Mouse (Mus musculus): Measurements from ENCODE around the gene Cryz.
"Not testable (repeated sequence)": the region's sequence is repeated elsewhere in the genome, so short reads cannot be mapped to it uniquely, and the experiment has no call there.

Cryz gene

DNA sequence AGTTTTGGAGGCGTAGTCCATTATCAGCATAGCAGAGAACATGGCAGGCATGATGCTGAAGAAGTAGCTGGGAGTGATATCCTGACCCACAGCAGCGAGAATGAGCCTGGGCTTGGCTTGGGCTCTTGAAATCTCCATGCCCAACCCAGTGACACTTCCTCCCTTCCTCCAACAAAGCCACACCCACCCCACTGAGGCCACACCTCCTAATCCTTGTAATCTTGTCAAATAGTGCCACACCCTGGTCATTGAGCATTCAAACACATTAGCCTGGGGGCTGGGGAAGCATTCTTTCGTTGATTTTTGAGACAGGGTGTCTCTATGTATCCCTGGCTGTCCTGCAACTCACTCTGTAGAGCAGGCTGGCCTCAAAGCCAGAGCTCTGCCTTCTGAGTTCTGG, 15.4 kb downstream of the Cryz start:
- DNase-seq (ENCODE audit: low read depth) = no peak

DNA sequence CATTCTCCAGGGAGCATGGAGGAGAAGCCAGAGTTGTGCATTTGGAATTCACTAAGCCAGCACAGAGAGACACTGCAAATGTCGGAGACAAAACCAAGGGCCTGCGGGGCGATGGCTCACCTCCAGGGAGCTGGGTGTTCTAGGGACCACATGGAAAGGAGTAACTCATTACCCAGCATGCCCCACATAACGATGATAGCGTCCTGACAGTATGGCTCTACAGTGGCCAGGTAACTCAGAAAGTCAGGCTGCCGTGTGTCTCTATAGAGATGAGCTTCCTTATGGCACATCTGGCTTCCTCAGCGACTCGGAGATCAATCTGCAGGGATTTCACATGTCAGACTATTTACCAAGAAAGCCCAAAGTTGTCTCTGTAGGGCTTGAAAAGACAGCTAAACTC, 18.3 kb downstream of the Cryz start:
- DNase-seq (ENCODE audit: low read depth) = no peak

DNA sequence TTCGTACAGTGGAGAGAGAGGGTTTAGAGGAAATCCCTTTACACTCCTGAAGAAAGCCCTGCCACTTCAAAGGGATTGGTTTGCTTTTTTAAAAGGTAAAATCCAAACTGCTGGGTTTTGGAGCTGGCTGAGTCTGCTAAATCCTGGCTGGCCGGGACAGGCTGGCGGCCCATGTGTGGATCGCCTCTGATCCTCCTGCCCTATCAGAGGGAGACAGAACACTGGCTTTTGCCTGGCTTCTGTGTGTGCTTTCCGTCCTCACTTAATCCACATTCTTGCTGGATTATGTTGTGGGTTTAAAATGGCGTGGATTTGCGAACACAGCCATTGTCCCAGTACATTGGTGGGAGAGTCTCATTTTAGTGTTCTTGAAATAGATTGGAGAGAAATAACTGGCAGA, 18.8 kb downstream of the Cryz start:
- no peak for DNase-seq (ENCODE audit: low read depth)

DNA sequence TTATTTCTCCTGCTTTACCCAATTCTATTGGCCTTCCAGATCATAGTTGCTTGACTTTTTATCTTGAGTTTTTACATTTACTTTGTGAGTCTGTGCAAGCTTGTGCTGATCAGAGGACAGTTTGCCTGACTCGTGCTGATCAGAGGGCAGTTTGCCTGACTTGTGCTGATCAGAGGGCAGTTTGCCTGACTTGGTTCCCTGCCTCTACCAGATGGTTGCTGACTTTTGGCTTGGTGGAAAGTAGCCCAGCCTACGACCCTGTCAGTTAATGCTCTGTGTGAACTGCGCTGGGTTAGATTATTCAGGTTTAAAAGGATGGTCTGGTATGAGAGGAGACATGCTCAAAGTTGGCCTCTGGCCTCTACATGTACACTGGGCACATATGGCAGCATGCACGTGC, 19.6 kb downstream of the Cryz start:
- no peak for DNase-seq (ENCODE audit: low read depth)

DNA sequence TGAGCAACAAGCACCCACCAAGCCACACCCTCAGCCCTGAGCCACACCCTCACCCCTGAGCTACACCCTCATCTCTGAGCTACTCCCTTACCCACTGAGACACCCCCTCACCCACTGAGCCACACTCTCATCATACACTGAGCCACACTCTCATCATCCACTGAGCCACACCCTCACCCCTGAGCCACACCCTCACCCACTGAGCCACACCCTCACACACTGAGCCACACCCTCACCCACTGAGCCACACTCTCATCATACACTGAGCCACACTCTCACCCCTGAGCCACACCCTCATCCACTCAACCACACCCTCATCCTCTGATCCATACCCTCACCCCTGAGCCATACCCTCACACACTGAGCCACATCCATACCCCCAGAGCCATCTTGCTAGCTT, 31.8 kb downstream of the Cryz start:
- no peak for DNase-seq (ENCODE audit: low read depth)

DNA sequence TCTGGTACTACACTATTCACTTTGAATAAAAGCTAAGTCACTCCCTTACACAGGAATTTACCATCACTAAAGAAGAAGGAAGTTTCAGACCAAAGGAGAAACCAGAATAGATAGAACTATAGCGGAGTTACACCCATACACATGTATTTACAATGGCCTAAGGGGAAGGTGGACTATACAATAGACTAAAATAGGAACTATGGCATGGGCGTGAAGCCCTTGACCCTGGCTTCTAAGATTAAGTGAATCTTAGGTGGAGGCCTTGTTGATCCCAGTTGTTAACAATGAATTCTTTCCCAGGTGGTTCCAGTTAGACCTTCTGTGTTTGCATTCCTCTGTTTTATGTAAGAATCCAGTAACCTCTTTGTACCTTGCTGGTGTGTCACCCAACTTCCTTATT, 34.8 kb downstream of the Cryz start:
- DNase-seq (ENCODE audit: low read depth) = not testable (repeated sequence)

DNA sequence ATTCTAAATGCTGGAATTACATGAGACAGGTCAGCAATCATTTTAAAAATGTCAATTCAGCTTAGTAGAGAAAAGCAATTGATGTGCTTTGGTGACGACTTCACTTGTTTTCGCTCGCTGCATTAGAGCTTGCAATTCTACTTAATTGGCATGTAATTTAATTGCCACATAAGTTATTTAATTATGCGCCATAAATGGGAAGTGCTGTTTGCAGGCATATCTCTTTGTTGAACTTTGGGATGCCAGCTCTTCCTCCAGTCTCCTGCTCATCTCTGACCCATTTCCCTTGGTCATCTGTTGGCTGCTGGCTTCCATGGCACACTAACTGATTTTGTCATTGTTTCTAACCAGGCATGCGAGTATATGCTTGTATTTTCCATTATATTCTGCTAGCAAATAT, 36.6 kb downstream of the Cryz start:
- DNase-seq (ENCODE audit: low read depth) = no peak

DNA sequence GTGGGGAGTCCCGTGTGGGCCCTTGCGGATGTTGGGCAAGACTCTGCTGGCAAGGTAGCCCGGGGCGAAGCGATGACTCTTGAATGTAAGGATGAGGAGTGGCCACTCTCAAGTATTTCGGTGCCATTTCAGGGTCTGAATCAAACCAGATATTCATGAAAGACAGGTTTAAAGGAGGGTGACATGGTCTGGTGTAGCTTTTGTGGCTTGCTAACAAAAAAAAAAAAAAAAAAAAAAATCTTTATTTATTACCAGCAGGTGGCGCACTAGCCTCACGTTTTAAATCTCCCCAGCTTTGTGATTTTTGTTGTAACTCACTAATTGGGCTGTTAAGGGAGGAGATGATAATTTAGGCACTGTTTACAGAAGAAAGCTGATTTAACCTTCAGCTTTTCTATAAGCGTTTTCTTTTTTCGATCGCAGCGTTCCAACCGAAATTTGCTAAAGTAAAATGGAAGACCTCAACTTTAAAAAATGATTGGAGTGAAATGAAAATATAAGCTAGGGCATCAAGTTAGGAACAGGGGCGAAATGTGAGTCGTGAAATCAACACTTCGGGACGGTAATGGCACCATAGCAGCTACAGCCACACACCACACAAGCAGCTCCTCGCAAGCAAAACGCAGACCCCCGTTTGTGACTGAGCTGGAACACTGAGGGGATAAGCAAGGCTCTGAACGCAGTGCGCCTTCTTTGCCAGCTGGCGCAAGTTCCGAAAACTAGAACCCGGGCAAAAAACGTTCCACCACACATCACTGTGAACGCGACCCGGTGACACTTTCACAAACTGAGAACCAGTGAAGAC, 50.3 kb downstream of the Cryz start:
- no peak for DNase-seq (ENCODE audit: low read depth)

DNA sequence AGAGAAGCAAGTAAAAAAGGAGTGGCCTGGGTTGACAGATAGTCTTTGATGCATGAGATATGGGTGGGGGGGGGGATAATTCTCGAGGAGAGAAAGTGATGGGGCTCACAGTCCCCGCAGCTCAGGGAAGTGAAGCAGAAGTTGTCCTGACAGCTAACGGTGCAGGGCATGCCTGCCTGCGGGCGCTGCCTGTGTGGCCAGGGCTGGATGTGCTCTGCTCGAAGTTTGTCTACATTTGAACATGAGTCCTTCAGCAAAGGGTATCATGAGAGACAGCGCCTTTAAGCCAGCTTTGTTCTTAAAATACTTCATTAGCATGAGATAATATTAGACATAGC, 50.9 kb downstream of the Cryz start:
- DNase-seq (ENCODE audit: low read depth) = no peak

DNA sequence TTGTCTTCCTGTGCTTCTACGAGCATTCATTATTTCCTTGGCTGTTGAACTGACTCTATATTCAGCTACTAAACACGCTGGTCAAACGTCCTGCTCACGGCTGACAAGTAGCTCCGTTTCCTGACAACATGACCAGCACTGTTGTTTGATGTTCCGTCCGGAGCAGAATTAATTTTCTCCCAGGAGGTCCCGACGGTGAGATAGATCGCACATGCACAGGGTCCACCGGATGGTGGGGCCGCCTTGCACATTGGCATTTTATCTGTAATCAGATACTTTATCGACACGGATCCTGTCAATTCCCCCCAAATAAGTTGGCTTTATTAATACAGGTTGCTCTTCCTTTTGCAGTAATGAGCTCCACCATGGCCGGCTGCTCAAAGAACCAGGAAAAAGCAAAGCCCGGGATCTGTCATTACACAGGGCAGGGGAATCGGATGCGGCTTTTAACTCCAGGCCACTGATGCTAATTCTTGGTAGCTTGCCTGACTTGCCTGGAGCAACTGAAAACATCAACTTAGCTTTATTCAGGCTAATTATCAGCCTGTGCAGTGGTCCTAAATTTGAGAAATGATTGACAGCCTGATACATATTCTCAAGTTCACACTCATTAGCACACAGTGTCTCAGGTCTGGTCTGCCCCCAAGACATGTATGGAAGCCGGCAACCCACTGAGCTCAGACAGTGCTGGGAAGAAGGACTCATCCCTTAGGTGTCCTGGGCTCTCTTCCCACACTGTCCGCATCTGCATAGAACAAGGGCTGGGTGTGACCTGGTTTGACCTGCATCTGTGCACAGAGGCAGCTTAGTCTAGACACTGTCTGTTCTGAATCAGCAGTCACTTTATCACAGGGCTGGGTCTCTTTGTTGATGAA, 53.1 kb downstream of the Cryz start:
- no peak for DNase-seq (ENCODE audit: low read depth)

DNA sequence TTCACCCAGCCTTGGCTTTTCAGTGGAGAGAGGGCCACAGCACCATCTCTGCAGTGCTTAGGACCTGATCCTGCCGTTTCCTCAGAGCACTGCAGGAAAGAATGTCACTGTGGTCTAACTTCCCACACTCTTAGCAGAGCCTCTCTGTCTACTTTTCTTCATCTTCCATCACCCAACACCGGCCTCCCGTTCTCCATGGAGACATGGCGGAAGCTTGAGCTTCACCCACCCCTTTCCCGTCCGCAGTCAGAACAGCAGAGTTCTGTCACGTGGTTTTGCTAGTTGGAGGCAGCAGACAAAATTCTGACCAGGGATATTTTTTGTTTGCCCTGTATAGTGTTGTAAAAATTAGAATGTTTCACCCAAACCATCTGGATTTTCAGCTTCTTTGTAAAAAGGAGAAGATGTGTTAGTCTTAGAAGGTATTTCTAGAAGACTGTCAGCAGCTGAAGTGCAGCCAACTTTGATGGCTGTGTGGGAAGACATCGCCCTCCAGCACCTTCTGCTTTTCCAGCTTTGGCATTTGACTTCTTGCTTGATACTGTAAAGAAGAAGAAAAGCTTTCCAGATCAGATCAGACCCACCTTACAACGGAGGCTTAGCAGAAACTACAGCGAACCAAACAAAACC, 54.8 kb downstream of the Cryz start:
- DNase-seq (ENCODE audit: low read depth) = no peak

DNA sequence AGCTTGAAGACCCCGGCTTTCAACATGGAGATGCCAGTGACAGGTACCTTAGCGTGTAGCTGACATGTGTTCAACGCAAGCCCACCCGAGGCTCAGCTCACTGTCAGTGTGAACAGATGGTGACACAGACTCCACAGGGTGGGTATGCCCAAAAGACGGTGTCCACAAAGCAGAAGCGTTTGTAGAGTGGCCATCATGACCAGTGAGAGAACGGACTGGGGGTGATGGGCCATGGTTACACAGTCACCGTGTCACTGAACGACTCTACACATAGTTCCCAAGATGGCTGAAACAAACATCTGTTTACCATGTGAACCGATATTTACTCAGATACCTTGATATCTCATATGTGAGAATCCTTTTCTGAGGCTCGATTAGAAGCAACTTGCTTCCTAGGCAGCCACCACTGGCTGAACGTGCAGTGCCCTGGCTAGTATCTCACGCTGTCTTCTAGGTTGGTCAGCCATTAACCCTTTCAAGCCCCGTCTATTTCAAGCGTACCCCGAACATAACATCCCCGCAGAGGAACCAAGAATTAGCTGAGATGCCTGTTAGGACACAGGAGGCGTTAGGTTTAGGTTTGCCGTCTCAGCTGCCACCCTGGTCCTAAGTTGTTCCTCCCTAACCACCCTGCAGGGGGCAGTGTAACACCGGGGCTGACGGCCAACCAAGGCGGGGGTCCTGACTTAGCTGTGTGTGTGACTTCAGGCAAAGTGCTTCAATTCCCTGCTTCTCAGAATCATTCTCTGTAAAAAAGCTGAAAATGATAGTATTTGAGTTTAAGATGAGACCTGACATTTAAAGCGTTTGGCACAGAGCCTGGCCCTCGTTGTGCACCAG, 56.3 kb downstream of the Cryz start:
- no peak for DNase-seq (ENCODE audit: low read depth)

DNA sequence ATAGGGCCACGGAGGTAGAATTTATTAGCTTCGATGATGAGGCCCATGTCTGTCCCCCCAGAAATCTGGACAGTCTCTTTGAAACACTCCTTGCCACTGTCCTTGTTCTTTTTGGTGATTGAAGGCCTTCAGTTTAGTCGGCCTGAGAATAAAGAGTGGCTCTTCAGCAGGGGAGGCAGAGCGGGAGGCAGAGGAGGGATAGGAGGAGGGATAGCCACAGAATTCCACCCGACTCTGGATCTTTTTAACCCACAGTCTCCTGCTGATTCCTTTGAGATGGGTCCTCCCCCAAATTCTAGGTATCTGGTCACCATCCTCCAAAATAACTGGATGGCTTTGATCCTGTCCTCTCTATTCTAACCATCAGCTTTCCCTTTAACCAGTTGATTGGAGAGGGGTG, 56.9 kb downstream of the Cryz start:
- no peak for DNase-seq (ENCODE audit: low read depth)

DNA sequence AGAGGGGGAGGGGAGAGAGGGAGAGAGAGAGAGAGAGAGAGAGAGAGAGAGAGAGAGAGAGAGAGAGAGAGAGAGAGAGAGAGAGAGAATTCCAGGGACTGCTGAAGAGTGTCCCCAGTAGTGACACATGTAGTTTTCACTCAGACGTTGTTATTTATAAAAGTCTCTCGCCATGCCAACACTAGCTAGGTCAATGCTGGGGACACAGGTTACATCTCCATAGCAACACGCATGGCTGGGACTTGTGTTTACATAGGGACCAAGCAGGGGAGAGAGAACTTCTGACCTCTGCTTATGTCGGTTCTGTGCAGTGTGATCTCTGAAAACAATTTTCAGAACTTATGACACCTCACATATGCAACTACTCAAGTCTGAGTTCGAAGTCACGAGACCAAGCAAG, 57.8 kb downstream of the Cryz start:
- no peak for DNase-seq (ENCODE audit: low read depth)

DNA sequence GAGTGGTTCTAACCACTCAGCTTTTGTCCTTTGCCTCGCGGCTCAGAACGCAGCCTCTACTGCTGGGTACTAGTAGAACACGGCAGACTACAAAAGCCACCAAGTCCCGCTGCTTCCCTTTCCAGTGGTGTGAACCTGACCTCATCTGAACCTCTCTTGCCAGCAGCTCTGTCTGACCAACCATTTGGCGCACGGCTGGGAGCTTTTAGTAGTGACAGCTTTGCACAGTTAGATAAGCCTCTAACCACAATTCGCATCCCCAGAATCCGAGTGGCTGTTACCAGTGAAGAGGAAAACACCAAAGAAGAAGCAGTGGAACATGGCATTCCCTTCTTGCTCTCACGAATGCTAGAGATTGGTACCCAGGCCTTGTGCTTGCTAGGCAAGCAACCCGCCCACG, 58.4 kb downstream of the Cryz start:
- DNase-seq (ENCODE audit: low read depth) = no peak

DNA sequence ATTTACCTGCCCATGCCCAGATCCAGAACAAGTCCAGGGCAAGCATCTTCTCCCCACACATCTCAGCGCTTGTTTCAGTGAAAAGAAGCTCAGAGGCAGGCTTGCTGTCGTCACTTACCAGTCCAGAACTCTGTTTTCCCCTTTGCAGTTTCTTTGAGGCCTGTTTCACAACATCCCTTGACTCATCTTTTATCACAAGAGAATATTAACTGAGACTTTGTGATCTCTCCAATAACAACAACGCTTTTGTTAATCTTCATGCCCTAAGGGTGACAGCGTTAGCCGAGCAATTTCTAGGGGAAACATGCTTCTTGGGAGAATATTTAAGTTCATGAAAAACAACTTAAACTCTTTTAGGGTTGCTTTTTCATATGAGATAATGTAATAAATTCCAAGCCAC, 59.2 kb downstream of the Cryz start:
- DNase-seq (ENCODE audit: low read depth) = no peak

DNA sequence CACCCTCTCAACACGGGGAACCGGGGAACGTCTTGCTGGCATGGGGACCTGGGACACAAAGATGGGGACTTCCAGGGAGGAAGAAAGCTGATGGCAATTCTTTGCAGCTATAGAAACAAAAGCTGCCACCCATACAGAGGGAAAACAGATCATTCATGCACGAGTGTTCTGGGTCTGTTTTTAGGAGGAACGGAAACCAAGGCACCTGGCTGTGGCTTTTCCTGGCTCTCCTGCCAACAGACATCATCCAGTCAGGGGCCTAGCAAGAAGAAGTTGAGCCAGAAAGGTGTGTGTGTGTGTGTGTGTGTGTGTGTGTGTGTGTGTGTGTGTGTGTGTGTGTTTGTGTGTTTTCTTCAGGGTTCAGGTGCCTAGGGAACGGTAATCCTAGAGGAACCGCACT, 67.0 kb downstream of the Cryz start, which contains the start of gene Erich3:
Erich3 (plus strand) TSS at position 315 of the 400 bp plus-strand sequence.
- DNase-seq (ENCODE audit: low read depth) = no peak

DNA sequence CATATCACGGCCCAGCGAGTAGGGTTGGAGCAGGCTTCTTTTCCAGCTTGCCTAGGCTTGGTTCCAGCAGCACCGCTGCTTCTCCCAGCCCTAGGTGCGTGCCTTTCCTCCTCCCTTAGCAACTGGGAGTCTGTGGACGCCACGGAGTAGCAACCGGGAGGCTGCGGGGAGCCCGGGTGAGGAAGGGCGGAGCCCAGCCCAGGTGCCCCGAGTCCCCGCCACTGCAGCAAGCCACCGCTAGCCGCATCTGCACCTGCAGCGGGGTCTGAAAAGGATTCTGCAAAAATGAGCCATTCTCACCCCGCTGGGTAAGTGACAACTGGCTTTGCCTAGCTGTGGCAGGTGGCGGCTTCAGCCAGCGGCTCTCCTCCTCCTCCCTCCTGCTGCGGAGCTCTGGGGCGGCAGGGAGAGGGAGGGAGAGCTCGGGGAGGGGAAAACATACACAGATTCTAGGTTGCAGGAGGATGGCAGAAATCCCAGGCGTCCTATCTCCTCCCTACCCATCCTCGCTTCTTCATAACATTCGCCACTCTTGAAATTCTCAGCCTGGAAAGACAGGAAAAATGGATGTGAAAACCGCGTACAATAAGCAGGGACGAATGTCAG, 67.6 kb downstream of the Cryz start:
- no peak for DNase-seq (ENCODE audit: low read depth)

DNA sequence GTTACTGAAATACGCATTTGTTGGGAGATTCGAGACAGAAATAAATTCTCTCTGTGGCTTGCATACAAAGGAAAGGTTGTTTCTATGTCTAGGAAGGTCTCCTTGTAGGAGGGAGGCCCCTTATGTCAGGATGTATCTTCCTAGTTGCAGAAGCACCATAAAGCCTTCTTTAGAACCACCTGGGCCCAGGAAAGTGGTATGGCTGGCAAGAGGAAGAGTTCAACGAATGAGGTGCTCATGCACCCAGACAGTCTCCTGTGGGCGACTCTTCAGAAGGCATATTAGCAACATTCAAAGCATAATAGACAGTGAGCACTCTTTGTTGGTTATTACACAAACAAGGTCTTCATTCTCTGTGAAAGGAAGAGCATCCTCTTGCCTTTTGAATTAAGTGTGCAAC, 68.1 kb downstream of the Cryz start:
- DNase-seq (ENCODE audit: low read depth) = no peak

DNA sequence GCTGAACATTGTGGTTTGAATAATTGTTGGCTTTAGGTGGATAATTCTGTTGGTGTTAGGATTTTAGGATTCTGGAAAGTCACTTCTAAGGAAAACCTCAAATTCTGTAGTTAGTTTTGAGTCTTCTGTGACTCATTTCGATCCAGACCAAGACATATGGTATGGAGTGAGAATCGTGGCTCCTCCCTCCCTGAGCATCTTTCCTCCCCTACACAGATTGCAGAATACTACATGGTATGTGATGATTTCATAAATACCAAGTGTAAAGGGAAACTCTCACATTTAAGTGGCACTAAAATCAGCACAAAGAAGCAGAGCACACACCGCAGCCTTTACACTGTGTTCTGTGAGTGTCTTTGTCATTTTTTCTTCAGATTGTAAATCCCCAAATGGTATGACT, 72.0 kb downstream of the Cryz start:
- no peak for DNase-seq (ENCODE audit: low read depth)

DNA sequence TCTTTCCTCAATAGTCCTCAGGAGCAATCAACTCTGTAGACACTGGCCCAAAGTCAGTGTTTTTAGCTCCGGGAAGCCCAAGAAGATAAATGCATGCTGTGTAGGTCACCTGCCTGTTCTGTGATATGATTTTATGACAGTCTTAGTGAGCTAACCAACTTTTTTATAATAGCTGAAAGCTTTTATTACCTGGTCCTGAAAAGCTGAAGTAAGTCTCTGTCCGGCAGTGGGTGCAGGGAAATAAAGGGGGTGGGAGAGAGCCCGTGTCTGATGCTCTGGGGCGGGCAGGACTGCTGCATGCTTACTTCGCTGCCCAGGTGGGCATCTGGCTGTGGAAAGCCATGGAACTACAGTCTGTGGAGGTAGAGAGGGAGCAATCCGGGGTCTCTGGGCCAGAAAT, 74.1 kb downstream of the Cryz start:
- no peak for DNase-seq (ENCODE audit: low read depth)

DNA sequence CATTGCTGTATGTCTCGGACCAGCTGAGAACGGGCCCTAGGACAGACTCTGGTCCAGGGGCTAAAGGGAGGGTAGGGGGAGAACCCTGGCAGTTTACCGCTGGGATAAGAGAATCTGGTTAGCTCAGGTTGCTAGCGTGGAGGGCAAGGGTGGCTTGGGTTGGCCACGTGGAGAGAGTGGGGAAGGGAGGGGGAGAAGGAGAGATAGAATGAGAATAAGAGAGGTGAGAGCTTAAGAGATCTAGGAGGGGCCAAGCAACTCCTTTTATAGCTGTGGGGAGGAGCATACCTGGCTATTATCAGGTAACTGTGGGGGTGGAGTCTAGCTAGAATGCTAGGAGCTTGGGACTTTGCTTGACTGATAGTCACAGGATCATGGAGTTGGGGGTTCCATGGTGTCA, 74.5 kb downstream of the Cryz start:
- no peak for DNase-seq (ENCODE audit: low read depth)

Data from fibroblast of lung, adult 2 months (primary cell).